Mouse (Mus musculus) liver, postnatal 0 days (tissue): ENCODE measurements around the gene Gcdh.

Source experiments
- CTCF ChIP-seq: sonication (generic); IDR thresholded peaks from 2 replicates; pipeline ENCODE4 v1.5.1; 2016; ENCODE audit warnings: antibody characterized with exemption, low read depth
- EP300 ChIP-seq: IDR thresholded peaks from 2 replicates; pipeline ENCODE4 v1.6.1; 2016; ENCODE audit warnings: antibody characterized with exemption, low read depth, mild to moderate bottlenecking

DNA sequence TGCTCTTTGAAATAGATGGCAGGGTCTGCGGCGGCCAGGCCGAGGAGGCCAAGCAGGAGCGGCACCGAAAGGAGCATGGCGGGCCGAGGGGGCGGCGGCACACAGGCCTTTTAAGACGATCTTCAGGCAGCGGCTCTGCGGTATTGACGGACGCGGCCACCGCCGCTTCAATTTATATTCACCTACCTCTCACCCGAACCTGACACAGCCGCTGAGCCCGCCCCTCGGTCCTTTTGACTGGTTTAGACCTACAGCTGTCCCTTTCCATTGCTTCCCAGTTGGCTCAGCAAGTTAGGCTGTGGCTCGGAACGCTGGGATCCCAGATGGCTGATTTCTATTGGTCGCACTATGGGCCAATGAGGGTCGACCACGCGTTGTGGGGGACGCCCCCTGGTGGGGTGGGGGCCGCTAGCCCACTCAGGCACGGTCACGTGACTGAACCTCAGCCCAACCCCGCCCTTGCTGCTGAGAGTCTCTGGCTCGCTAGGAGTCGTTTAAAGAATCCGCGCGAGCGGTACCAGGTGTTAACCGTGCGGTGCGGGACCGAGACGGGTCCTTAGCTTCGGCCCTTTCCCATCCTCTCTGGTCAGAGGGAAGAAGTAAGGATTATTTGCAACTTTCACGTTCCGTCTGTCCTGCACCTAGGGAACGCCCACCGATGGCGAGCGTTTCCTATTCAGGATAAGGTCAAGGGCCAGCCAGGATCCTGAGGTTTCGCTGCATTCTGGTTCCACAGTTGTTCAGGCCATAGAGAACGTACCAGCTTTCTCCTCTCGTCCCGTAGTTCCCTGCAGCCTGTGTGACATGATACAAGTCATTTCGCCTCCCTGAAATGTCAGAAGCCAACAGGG lies 46.8 kb downstream of the Gcdh start, which contains the start of gene Calr:
- TF ChIP-seq CTCF: peak; percentile 58
- peak; percentile 40; the same call in 1 of the 2 replicates for TF ChIP-seq EP300
